Mouse (Mus musculus) spleen, adult 2 months (tissue): ENCODE data around the gene Farp1. TPM values are rescaled to one million over a fixed set of nuclear protein-coding genes. Genes with fewer than 3 reads are reported as not detected.
"Not testable (repeated sequence)": the region's sequence is repeated elsewhere in the genome, so short reads cannot be mapped to it uniquely, and the experiment has no call there.

Source experiments
- DNase-seq, 2 experiments: peaks; one replicate each; pipeline versions ENCODE4 v3.0.0 to v3.0.0-alpha.2; 2012 to 2021; ENCODE audit warnings: low spot score in 2 of 2, low read depth in 1 of 2
- H3K27ac ChIP-seq: fragments of 200-500 bp; 2 replicates; pipeline ENCODE4 v1.5.1; 2012; ENCODE audit warnings: low read length, inconsistent platforms; ENCODE audit not compliant: insufficient read depth
- H3K27me3 ChIP-seq: fragments of 200-500 bp; 2 replicates; pipeline ENCODE4 v1.6.1; 2012; ENCODE audit warnings: mild to moderate bottlenecking, moderate library complexity, low read length, inconsistent platforms; ENCODE audit not compliant: control insufficient read depth, insufficient read depth
- H3K36me3 ChIP-seq: fragments of 200-500 bp; 2 replicates; pipeline ENCODE4 v1.6.1; 2012; ENCODE audit warnings: mild to moderate bottlenecking, low read length, inconsistent platforms; ENCODE audit not compliant: control insufficient read depth, insufficient read depth
- H3K4me1 ChIP-seq: fragments of 200-500 bp; 2 replicates; pipeline ENCODE4 v1.6.1; 2011; ENCODE audit warnings: inconsistent platforms; ENCODE audit not compliant: control insufficient read depth, insufficient read depth, insufficient read length
- H3K4me3 ChIP-seq: fragments of 200-500 bp; 2 replicates; pipeline ENCODE4 v1.5.1; 2011; ENCODE audit warnings: mild to moderate bottlenecking, inconsistent platforms; ENCODE audit not compliant: insufficient read depth, insufficient read length; ENCODE audit errors: extremely low read depth
- CTCF ChIP-seq: fragments of 200-500 bp; IDR thresholded peaks from 2 replicates; pipeline ENCODE4 v1.5.1; 2011; ENCODE audit warnings: mild to moderate bottlenecking, inconsistent platforms; ENCODE audit not compliant: insufficient read depth, insufficient read length, insufficient replicate concordance; ENCODE audit errors: extremely low read depth
- POLR2A ChIP-seq: fragments of 200-500 bp; IDR thresholded peaks from 2 replicates; pipeline ENCODE4 v1.6.1; 2011; ENCODE audit warnings: low read depth, low read length, inconsistent platforms
- WGBS: fragments of 180-500 bp; shearing (Covaris S2); methylation state at CpG from one replicate; pipeline ENCODE4 v1.1.7; 2018; 5-methylcytosine and 5-hydroxymethylcytosine counted together
- polyA plus RNA-seq: library from polyadenylated mRNA; depleted of rRNA; stranded (reverse); fragments of >200 nt; gene quantifications from 2 replicates; pipeline ENCODE4 v1.2.3, GENCODE M21; 2012

Gene Farp1
- polyA plus RNA-seq, 1 experiment, result 3.0 TPM

DNA sequence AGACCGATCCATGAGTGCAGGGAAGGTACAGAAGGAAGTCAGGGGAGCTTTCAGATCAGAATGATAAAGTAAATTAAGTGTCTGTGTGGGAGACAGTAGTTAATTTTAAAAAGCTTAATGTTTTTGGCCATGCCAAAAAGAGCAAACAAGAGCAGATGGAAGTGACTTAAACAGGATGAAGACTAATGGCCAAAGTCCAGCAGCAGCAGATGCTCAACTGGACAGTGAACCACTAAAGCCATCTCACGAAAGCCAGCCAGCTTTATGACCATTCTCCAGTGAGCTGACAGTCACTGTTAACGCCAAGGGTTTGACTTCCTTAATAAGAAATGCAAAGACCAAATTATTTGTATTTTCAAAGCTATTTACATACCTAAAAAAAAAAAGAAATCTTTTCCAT lies 86.7 kb downstream of the Farp1 start:
- WGBS, result 92% methylated on average over 3 of the region's 3 CpGs
- H3K27ac ChIP-seq, result no peak overlapping the region
- no peak overlapping the region for H3K4me3 ChIP-seq
- H3K27me3 ChIP-seq, result no peaks in the 10 kb centered on the region
- H3K36me3 ChIP-seq, result no peaks in the 10 kb centered on the region
- TF ChIP-seq CTCF (no peak), POLR2A (no peak)
- H3K4me1 ChIP-seq, result no peaks in the 10 kb centered on the region
- no peak for DNase-seq

DNA sequence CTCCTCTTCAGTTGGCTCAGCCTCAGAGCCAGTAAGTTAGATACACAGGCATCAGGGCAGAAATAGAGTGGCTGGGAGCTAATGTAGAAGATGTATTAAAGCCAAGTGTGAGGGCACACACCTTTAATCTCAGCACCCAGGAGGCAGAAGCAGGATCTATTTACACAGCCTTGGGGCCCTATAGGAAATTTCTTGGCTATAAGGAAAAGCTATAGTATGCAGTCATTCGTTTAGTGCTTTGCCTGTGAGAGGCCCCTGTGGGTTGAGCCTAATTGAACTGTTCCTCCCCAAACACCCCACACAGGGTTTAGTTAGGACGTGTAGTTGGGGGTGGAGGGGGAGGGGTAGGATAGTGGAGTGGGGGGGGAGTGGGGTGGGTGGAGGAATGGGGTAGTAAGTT lies 87.9 kb downstream of the Farp1 start:
- H3K4me3 ChIP-seq, result no peak overlapping the region
- no peaks in the 10 kb centered on the region for H3K27me3 ChIP-seq
- H3K4me1 ChIP-seq, result no peaks in the 10 kb centered on the region
- no peak overlapping the region for H3K27ac ChIP-seq
- H3K36me3 ChIP-seq, result no peaks in the 10 kb centered on the region
- DNase-seq, result no peak
- TF ChIP-seq POLR2A, result no peak
- TF ChIP-seq CTCF, result no peak
- 58% methylated on average over 2 of the region's 2 CpGs for WGBS

DNA sequence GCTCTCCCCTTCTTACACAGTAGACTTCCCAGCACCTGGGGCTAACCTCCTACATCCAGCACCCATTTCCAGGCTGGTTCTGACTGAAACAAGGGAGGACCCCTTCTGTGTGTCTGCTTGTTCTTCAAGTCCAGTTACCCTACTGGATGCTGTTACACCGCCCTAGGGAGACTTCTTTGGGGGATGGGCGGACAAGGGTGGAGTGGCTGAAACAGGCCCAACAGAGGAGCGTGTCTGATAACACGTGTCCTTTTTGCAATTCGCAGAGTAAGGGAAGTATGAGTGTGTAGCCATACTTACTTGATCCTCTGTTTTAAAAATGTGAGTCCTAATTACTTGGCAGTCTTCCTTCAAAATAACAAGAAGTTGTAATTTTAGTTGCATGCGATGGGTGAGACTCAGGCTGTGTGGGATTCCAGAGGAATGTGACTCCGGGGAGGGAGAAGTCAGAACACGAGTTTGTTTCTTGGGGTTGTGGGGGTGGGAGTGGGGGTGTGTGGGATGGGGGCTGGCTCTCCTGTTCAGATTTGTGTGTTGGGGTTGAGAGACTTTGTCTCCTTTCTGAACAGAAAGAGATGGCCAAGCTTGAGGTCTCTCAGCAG lies 89.5 kb downstream of the Farp1 start:
- Histone ChIP-seq H3K4me3 (no peak overlapping the region), H3K4me1 (no peaks in the 10 kb centered on the region), H3K36me3 (no peaks in the 10 kb centered on the region), H3K27ac (no peak overlapping the region), H3K27me3 (no peaks in the 10 kb centered on the region)
- TF ChIP-seq CTCF, result no peak
- no peak for TF ChIP-seq POLR2A
- WGBS, result 89% methylated on average over 8 of the region's 8 CpGs
- no peak for DNase-seq

DNA sequence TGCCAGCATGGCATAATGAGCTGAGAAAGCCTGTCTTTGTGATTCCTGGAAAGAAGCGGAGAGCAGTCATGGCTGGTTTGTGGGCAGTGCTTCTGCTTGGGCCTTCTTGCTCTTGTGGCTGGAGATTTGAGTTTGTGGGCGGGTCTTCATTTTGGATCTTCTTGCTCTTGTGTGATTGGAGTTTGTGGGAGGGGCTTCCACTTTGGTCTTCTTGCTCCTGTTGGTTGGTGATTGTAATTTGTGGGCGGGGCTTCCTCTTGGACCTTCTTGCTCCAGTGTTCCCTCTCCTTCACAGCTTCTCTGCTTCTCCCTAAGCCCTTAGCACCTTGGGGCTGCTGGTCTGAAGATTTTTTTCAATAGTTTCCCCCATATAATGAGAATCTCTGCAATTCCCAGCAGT lies 90.7 kb downstream of the Farp1 start:
- 93% methylated on average over 3 of the region's 3 CpGs for WGBS
- Histone ChIP-seq H3K36me3 (no peaks in the 10 kb centered on the region), H3K4me3 (no peak overlapping the region), H3K27me3 (no peaks in the 10 kb centered on the region), H3K27ac (no peak overlapping the region; the same call in 1 of the 2 replicates), H3K4me1 (peaks cover under 1% of the 10 kb centered on the region; the same call in 1 of the 2 replicates)
- DNase-seq, result no peak
- TF ChIP-seq CTCF (no peak), POLR2A (no peak)

DNA sequence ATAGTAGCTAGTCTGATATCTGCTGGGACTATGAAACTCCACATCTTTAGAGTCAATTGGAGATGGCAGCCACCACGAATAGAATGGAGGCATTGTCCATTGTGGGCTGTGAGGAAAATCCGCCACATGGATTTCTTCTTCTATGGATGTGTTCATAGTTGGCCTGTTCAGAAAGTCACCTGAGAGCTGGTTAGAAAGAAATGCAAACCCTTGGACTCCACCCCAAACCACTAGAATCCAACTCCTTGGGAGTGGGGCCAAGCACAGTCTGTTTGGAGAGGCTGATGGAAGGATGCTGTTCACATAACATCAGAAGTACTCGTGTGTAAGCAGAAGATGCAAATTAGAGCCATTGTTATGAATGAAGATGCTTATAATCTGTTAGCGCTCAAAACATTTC lies 91.3 kb downstream of the Farp1 start:
- TF ChIP-seq CTCF (no peak), POLR2A (no peak)
- DNase-seq, result no peak
- Histone ChIP-seq H3K4me1 (peaks cover 2% of the 10 kb centered on the region; the same call in 1 of the 2 replicates), H3K4me3 (no peak overlapping the region), H3K36me3 (no peaks in the 10 kb centered on the region), H3K27me3 (no peaks in the 10 kb centered on the region), H3K27ac (no peak overlapping the region)
- 86% methylated on average over 4 of the region's 4 CpGs for WGBS

DNA sequence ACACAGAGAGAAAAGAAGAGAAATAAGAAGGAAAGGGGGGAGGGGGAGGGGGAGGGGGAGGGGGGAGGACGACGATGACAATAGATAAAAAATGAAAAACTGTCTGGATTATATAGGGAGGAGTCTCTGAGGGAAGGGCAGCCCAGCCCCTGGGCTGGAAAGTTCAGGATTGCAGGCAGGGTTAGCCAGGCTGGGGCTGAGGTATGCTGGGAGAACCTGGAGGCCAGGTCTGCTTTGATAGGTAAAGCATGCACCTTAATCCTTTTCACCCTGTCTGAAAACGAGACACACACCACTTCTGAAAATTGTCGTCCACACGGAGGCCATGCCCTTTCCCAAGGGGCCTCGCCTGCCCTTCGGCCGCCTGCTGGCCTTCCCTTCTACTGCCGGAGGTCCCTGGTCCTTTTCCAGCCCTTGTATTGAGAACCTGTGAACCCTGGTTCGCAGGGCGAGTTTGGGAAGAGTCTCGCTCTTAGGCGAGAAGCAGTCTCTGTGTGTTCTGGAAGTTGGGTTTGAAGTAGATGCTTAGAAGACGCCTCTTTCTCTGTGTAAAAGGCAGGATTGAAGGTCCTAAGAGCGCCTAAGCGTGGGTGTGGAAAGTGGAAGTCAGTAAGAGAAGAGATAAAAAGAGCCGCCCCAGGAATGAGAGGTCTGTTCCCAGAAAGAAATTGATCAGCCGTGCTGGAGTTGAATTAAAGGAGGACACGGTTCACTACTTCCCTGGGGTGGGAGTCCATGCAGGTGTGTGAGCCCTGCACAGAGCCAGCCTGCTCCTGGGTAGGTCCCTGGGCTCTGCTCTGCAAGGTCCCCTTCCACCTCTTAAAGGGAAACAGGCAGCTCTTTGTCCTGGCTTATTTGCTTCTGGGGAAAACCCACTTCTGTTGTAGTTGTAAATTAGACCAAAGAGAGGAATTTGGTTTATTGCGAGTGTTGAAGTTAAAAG lies 94.1 kb downstream of the Farp1 start:
- Histone ChIP-seq H3K4me3 (no peak overlapping the region), H3K4me1 (peaks cover 2% of the 10 kb centered on the region; the same call in 1 of the 2 replicates), H3K36me3 (no peaks in the 10 kb centered on the region), H3K27me3 (no peaks in the 10 kb centered on the region), H3K27ac (no peak overlapping the region)
- DNase-seq, result no peak
- no peak for TF ChIP-seq POLR2A
- 83% methylated on average over 20 of the region's 20 CpGs for WGBS

DNA sequence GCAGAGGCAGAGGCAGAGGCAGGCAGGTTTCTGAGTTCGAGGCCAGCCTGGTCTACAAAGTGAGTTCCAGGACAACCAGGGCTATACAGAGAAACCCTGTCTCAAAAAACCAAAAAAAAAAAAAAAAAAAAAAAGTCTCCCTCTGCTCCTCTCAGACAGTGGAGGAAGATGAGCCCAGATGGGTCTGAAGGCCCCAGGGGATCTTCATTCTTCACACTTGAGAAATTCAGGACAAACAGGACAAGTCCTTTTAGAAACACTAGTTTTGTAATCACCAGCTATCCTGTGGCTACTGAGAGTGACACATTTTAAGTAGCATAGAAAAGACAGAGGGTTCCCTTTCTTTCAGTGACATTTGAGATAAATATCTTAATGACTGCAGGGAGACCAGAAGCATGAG lies 95.4 kb downstream of the Farp1 start:
- no CpG with 5 or more reads among the region's 1 CpGs for WGBS
- not testable (repeated sequence) for H3K4me3 ChIP-seq, DNase-seq, H3K4me1 ChIP-seq, H3K36me3 ChIP-seq, H3K27me3 ChIP-seq, H3K27ac ChIP-seq
